8 mouse cellular contexts compared by ENCODE assay signal in the genomic region with DNA sequence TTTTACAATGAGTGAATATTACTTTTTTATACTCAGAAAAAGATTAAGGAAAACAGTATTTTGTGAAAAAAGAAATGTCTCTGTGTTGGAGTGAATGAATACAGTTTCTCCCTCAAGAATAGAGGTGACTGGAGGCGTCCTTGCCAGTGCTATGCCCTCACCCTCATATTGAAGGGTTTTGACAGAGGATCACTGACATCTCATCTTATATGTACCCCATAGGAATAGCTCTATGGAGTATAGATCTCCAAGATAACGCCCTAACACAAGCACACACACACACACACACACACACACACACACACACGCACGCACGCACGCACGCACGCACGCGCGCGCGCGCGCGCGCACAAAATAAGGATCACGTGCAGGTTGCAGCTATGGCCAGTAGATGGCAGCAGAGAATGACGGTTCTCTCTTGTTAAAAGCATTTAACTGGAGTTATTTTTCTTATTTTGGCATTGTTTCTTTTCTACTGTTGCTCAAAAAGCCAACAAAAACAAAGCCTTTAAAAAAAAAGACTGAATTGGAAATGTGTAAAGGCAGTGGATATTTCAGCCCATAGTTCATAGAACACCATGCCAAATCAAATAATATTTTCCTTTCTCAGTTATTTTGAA. TPM values are rescaled to one million over a fixed set of nuclear protein-coding genes. Genes with fewer than 3 reads are reported as not detected.
A peak's percentile ranks its signal among the peaks of the same experiment; 100 is the strongest.
DNase-seq lines count a peak whose midpoint lies in the region; ATAC-seq and TF ChIP-seq lines count a peak whose summit lies in the region.

No protein-coding gene starts in this region.

- in situ Hi-C loops in Patski (cut with MboI; ENCODE audit: low pct_unique_long_range_greater_than_20kb) = no loop called here

- no peak overlapping the region for H3K9ac ChIP-seq in intestine, postnatal 0 days (ENCODE audit: low read depth, low read length)
- H3K9ac ChIP-seq in limb, embryonic 12.5 days (replicated peaks) = no peak overlapping the region
- no peak overlapping the region for H3K9ac ChIP-seq in midbrain, embryonic 14.5 days (replicated peaks; ENCODE audit: low read length)
- H3K9ac ChIP-seq in stomach, embryonic 15.5 days = no peak overlapping the region

- DNase-seq in 3134 (ENCODE audit: extremely low read depth, insufficient read length, low spot score) (peak; percentile 76), Patski (ENCODE audit: low read depth, low spot score) (no peak)
- peak; percentile 30 to 58 for DNase-seq in gastrocnemius, postnatal 36 days
- peak; percentile 88 for DNase-seq in midbrain, embryonic 14.5 days

- POLR2A ChIA-PET in Patski (lab: Charles Lee) = interaction anchor here (0.7 kb wide), 1 partner anchor 386 kb away, joined by 3 read pairs; no protein-coding TSS in a partner anchor

- H3K4me3 ChIP-seq in cortical plate, adult 2 months (ENCODE audit: insufficient read depth, low read length) = no peak overlapping the region
- no peak overlapping the region for H3K4me3 ChIP-seq in intestine, postnatal 0 days (ENCODE audit: low read depth, low read length)
- H3K4me3 ChIP-seq in limb, embryonic 12.5 days (replicated peaks) = 0 out of 2 replicates have a peak overlapping the region, but pooled peaks have one; percentile 19
- H3K4me3 ChIP-seq in midbrain, embryonic 14.5 days (replicated peaks; ENCODE audit: low read depth, low read length) = 0 out of 2 replicates have a peak overlapping the region, but pooled peaks have one; percentile 19
- peak overlapping the region; percentile 19; the same call in 1 of the 2 replicates for H3K4me3 ChIP-seq in stomach, embryonic 15.5 days (replicated peaks)

- H3K4me1 ChIP-seq in cortical plate, adult 2 months (ENCODE audit: control insufficient read depth, insufficient read depth, low read length) = no peaks in the 10 kb centered on the region
- no peaks in the 10 kb centered on the region for H3K4me1 ChIP-seq in intestine, postnatal 0 days (replicated peaks; ENCODE audit: control insufficient read depth, insufficient read depth, low read length)
- no peaks in the 10 kb centered on the region for H3K4me1 ChIP-seq in limb, embryonic 12.5 days (replicated peaks)
- H3K4me1 ChIP-seq in midbrain, embryonic 14.5 days (ENCODE audit: control insufficient read depth, insufficient read depth, low read length) = no peaks in the 10 kb centered on the region
- no peaks in the 10 kb centered on the region for H3K4me1 ChIP-seq in stomach, embryonic 15.5 days

- H3K4me2 ChIP-seq in intestine, postnatal 0 days (replicated peaks; ENCODE audit: low read depth) = peak overlapping the region; percentile 49; the same call in 1 of the 2 replicates
- H3K4me2 ChIP-seq in limb, embryonic 12.5 days = peak overlapping the region; percentile 47
- H3K4me2 ChIP-seq in midbrain, embryonic 14.5 days (ENCODE audit: low read length) = peak overlapping the region; percentile 44
- peak overlapping the region; percentile 47 for H3K4me2 ChIP-seq in stomach, embryonic 15.5 days

- no peak for TF ChIP-seq POLR2A in cortical plate, adult 2 months (IDR thresholded peaks at IDR 0.05; ENCODE audit: extremely low read depth, insufficient read depth, low read length)

- no peak overlapping the region for H3K27ac ChIP-seq in cortical plate, adult 2 months (ENCODE audit: insufficient read depth, low read length)
- no peak overlapping the region for H3K27ac ChIP-seq in intestine, postnatal 0 days (ENCODE audit: low read depth, low read length)
- no peak overlapping the region for H3K27ac ChIP-seq in limb, embryonic 12.5 days
- no peak overlapping the region for H3K27ac ChIP-seq in midbrain, embryonic 14.5 days (replicated peaks; ENCODE audit: low read depth, low read length)
- H3K27ac ChIP-seq in stomach, embryonic 15.5 days = no peak overlapping the region

- ATAC-seq in Patski = no peak
- ATAC-seq in intestine, postnatal 0 days = no peak
- no peak for ATAC-seq in limb, embryonic 12.5 days (ENCODE audit: insufficient number of reproducible peaks, insufficient read depth, low FRiP score, low TSS enrichment, low read depth)
- 0 out of 2 replicates have a peak, but pooled peaks have one; percentile 27 for ATAC-seq in midbrain, embryonic 14.5 days (ENCODE audit: low FRiP score, low TSS enrichment)
- ATAC-seq in stomach, embryonic 15.5 days (ENCODE audit: insufficient read depth, low FRiP score, low read depth) = no peak

- no peaks in the 10 kb centered on the region for H3K9me3 ChIP-seq in intestine, postnatal 0 days (ENCODE audit: control insufficient read depth)
- H3K9me3 ChIP-seq in limb, embryonic 12.5 days = no peaks in the 10 kb centered on the region
- no peaks in the 10 kb centered on the region for H3K9me3 ChIP-seq in midbrain, embryonic 14.5 days (ENCODE audit: control insufficient read depth, low read length)
- no peaks in the 10 kb centered on the region for H3K9me3 ChIP-seq in stomach, embryonic 15.5 days

- H3K36me3 ChIP-seq in intestine, postnatal 0 days (ENCODE audit: control insufficient read depth, insufficient read depth) = no peaks in the 10 kb centered on the region
- no peaks in the 10 kb centered on the region for H3K36me3 ChIP-seq in limb, embryonic 12.5 days
- H3K36me3 ChIP-seq in midbrain, embryonic 14.5 days (ENCODE audit: control insufficient read depth, insufficient read depth, low read length) = no peaks in the 10 kb centered on the region
- H3K36me3 ChIP-seq in stomach, embryonic 15.5 days = no peaks in the 10 kb centered on the region

- intact Hi-C loops in gastrocnemius, postnatal 36 days (cut with DNase I) = no loop called here

- CTCF ChIA-PET in Patski (lab: Charles Lee) = interaction anchor here (1.0 to 1.4 kb wide), 4 partner anchors 8 to 425 kb away, joined by 3 to 8 read pairs (median 5); no protein-coding TSS in a partner anchor

- 13% methylated on average over 19 of the region's 19 CpGs for WGBS in intestine, postnatal 0 days
- 24% methylated on average over 19 of the region's 19 CpGs for WGBS in limb, embryonic 12.5 days
- WGBS in midbrain, embryonic 14.5 days = 26% methylated on average over 19 of the region's 19 CpGs
- 23% methylated on average over 19 of the region's 19 CpGs for WGBS in stomach, embryonic 15.5 days

- TF ChIP-seq CTCF in Patski (IDR thresholded peaks at IDR 0.05) = peak; percentile 45
- peak; percentile 43 for TF ChIP-seq CTCF in cortical plate, adult 2 months (IDR thresholded peaks at IDR 0.05; ENCODE audit: extremely low read depth, insufficient read depth, low read length)
- TF ChIP-seq CTCF in intestine, postnatal 0 days (IDR thresholded peaks at IDR 0.05; ENCODE audit: low read depth) = peak; percentile 73

- H3K27me3 ChIP-seq in Patski = peaks cover 26% of the 10 kb centered on the region
- no peaks in the 10 kb centered on the region for H3K27me3 ChIP-seq in intestine, postnatal 0 days (replicated peaks; ENCODE audit: control insufficient read depth, insufficient read depth, low read length)
- no peaks in the 10 kb centered on the region for H3K27me3 ChIP-seq in limb, embryonic 12.5 days
- no peaks in the 10 kb centered on the region for H3K27me3 ChIP-seq in midbrain, embryonic 14.5 days (ENCODE audit: control insufficient read depth, insufficient read depth, low read length)
- H3K27me3 ChIP-seq in stomach, embryonic 15.5 days (replicated peaks) = no peaks in the 10 kb centered on the region

RNA-seq across cellular contexts. Expression of a gene that starts 49.5 kb away (rescaled TPM):
- 2.3 TPM for polyA plus RNA-seq in Patski (2021)
- polyA plus RNA-seq in cortical plate, adult 2 months (2012; rRNA removed) = 27.7 and 30.1 TPM in 2 replicates
- total RNA-seq in gastrocnemius, postnatal 36 days (2021) = 1 to 10 TPM; 1.9 to 2.3 TPM
- polyA plus RNA-seq in intestine, postnatal 0 days (2015; fragmentation: Nextera tagmentation; extraction: Ambion mirVana) = 3.5 and 4.0 TPM in 2 replicates
- polyA plus RNA-seq in limb, embryonic 12.5 days (2016; fragmentation: Nextera tagmentation; extraction: Ambion mirVana) = 6.1 and 6.7 TPM in 2 replicates
- 1.8 and 2.3 TPM in 2 replicates for polyA plus RNA-seq in midbrain, embryonic 14.5 days (2014; fragmentation: Nextera tagmentation; extraction: Ambion mirVana)
- 6.3 and 8.3 TPM in 2 replicates for polyA plus RNA-seq in stomach, embryonic 15.5 days (2015; fragmentation: Nextera tagmentation; extraction: Ambion mirVana)

Comparison
In these comparisons a context has a peak if more than half of its experiments do, and no peak if none do; other contexts are left out.
1. H3K4me3 ChIP-seq: peak in limb, embryonic 12.5 days (single experiment), midbrain, embryonic 14.5 days (single experiment) and stomach, embryonic 15.5 days (single experiment); none in cortical plate, adult 2 months (single experiment) and intestine, postnatal 0 days (single experiment).
2. Peak in every context shown above with its lines, with median percentiles within 50 percentile points of each other: CTCF ChIP-seq and H3K4me2 ChIP-seq.